Mouse (Mus musculus) cerebellum, adult 2 months (tissue): Measurements from ENCODE around the gene Snx17.

Experiments used
- CTCF ChIP-seq: fragments of 200-500 bp; IDR thresholded peaks from 2 replicates; pipeline ENCODE4 v1.5.1; 2011; ENCODE audit warnings: low read depth, mild to moderate bottlenecking, control low read depth, low read length, moderate library complexity, borderline replicate concordance; ENCODE audit not compliant: insufficient read depth
- POLR2A ChIP-seq: fragments of 200-500 bp; IDR thresholded peaks from 2 replicates; pipeline ENCODE4 v1.6.1; 2011; ENCODE audit warnings: low read length, control low read depth, borderline replicate concordance; ENCODE audit not compliant: insufficient read depth

GRCm38 (mm10) chr5:31199893-31200292 lies 6.9 kb downstream of the Snx17 start:
- 0 out of 2 replicates have a peak, but pooled peaks have one; percentile 5 for TF ChIP-seq CTCF
- no peak for TF ChIP-seq POLR2A
